Mouse (Mus musculus) erythroblast, embryonic 14.5 days (primary cell): ENCODE results near the gene Prph.

Experiments used
- GATA1 ChIP-seq: IDR thresholded peaks from 2 replicates; pipeline ENCODE4 v1.6.1; 2012; ENCODE audit warnings: low read length, inconsistent platforms, mixed read lengths
- TAL1 ChIP-seq: IDR thresholded peaks from 3 replicates; pipeline ENCODE4 v1.6.1; 2012; ENCODE audit warnings: low read length, inconsistent platforms, mixed read lengths

DNA sequence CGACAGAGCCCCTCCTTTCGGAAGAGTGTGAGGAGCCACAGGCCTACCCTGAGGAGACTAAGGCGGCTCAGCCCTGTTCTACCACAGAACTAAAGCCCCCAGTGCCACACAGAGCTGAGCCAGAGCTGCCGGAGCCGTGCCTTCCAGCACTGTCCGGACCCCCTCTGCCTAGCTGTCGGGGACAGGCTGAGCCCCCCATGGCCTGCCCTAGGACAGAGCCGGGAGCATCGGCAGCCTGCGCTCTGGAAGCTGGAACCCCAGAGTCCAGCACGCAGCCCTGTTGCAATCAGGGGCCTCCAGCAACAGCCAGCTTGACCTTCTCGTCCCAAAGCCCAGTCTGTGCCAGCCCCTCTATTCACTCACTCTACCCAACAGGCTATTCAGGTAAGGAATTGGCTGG is 27.3 kb downstream of the Prph start:
- no peak for TF ChIP-seq TAL1
- no peak for TF ChIP-seq GATA1
